Mouse (Mus musculus) midbrain, embryonic 11.5 days (tissue): Measurements from ENCODE around the gene Crygb. TPM values are rescaled to one million over a fixed set of nuclear protein-coding genes. Genes with fewer than 3 reads are reported as not detected.

Experiments
- ATAC-seq: fragments of 200-750 bp; cut with Nextera tagmentation; 2 replicates; pipeline ENCODE4 v1.8.0; 2017; ENCODE audit warnings: moderate TSS enrichment, moderate library complexity; ENCODE audit not compliant: low FRiP score
- DNase-seq: peaks from one replicate; pipeline ENCODE4 v3.0.0; 2015; ENCODE audit warnings: low spot score; ENCODE audit errors: missing footprints
- H3K27ac ChIP-seq: fragments of 300-500 bp; sonication (generic); 2 replicates; pipeline ENCODE4 v1.5.1; 2014; ENCODE audit warnings: low read depth, low read length
- H3K27me3 ChIP-seq: fragments of 300-500 bp; sonication (generic); 2 replicates; pipeline ENCODE4 v1.6.1; 2014; ENCODE audit warnings: mild to moderate bottlenecking, low read length, moderate library complexity, mixed read lengths; ENCODE audit not compliant: control insufficient read depth, insufficient read depth
- H3K36me3 ChIP-seq: fragments of 300-500 bp; sonication (generic); 2 replicates; pipeline ENCODE4 v1.6.1; 2014; ENCODE audit warnings: mild to moderate bottlenecking, low read length, moderate library complexity, mixed read lengths; ENCODE audit not compliant: control insufficient read depth, insufficient read depth
- H3K4me1 ChIP-seq: fragments of 300-500 bp; sonication (generic); 2 replicates; pipeline ENCODE4 v1.6.1; 2014; ENCODE audit warnings: low read length; ENCODE audit not compliant: control insufficient read depth, insufficient read depth
- H3K4me2 ChIP-seq: fragments of 300-500 bp; sonication (generic); 2 replicates; pipeline ENCODE4 v1.6.1; 2014; ENCODE audit warnings: mild to moderate bottlenecking, moderate library complexity
- H3K4me3 ChIP-seq: fragments of 300-500 bp; sonication (generic); 2 replicates; pipeline ENCODE4 v1.5.1; 2014; ENCODE audit warnings: low read depth, low read length
- H3K9ac ChIP-seq: fragments of 300-500 bp; sonication (generic); 2 replicates; pipeline ENCODE4 v1.6.1; 2014; ENCODE audit warnings: low read length
- H3K9me3 ChIP-seq: fragments of 300-500 bp; sonication (generic); 2 replicates; pipeline ENCODE4 v1.6.1; 2016; ENCODE audit warnings: low read length; ENCODE audit not compliant: control insufficient read depth
- WGBS: fragments of 180-500 bp; shearing (Covaris S2); extraction: QIAGEN DNeasy Blood & Tissue Kit; methylation state at CpG from one replicate; pipeline ENCODE4 v1.1.7; 2014; 5-methylcytosine and 5-hydroxymethylcytosine counted together
- polyA plus RNA-seq: library from polyadenylated mRNA; unstranded; fragments of >200 nt; fragmentation: Nextera tagmentation; extraction: Ambion mirVana; gene quantifications from 2 replicates; pipeline ENCODE4 v1.2.1, GENCODE M21; 2014

The Crygb gene
- polyA plus RNA-seq, 1 experiment from 2014 or later, result not detected

- WGBS, result 54% methylated on average over 14 of the region's 14 CpGs
- Histone ChIP-seq H3K9me3 (no peaks in the 10 kb centered on the region), H3K9ac (no peak overlapping the region), H3K36me3 (no peaks in the 10 kb centered on the region), H3K4me1 (no peaks in the 10 kb centered on the region), H3K4me3 (no peak overlapping the region), H3K4me2 (0 out of 2 replicates have a peak overlapping the region, but pooled peaks have one; percentile 9), H3K27ac (no peak overlapping the region), H3K27me3 (no peaks in the 10 kb centered on the region)
- no peak for ATAC-seq
- no peak for DNase-seq
These were observed 30.7 kb upstream of the Crygb start for GRCm38 (mm10) chr1:65112807-65113196.

GRCm38 (mm10) chr1:65112031-65112806, 30.1 kb upstream of the Crygb start:
- 19% methylated on average over 8 of the region's 8 CpGs for WGBS
- H3K4me2 ChIP-seq, result 0 out of 2 replicates have a peak overlapping the region, but pooled peaks have one; percentile 9
- no peak overlapping the region for H3K4me3 ChIP-seq
- H3K27me3 ChIP-seq, result no peaks in the 10 kb centered on the region
- no peaks in the 10 kb centered on the region for H3K4me1 ChIP-seq
- ATAC-seq, result peak; percentile 79
- H3K36me3 ChIP-seq, result no peaks in the 10 kb centered on the region
- no peak overlapping the region for H3K9ac ChIP-seq
- DNase-seq, result peak; percentile 94
- H3K27ac ChIP-seq, result no peak overlapping the region
- no peaks in the 10 kb centered on the region for H3K9me3 ChIP-seq

- H3K27me3 ChIP-seq, result no peaks in the 10 kb centered on the region
- no peaks in the 10 kb centered on the region for H3K9me3 ChIP-seq
- H3K27ac ChIP-seq, result no peak overlapping the region
- WGBS, result 80% methylated on average over 25 of the region's 25 CpGs
- no peaks in the 10 kb centered on the region for H3K36me3 ChIP-seq
- no peaks in the 10 kb centered on the region for H3K4me1 ChIP-seq
- peak; percentile 59 for DNase-seq
- H3K4me3 ChIP-seq, result no peak overlapping the region
- no peak overlapping the region for H3K4me2 ChIP-seq
- no peak overlapping the region for H3K9ac ChIP-seq
- ATAC-seq, result no peak
These were observed 27.8 kb upstream of the Crygb start for GRCm38 (mm10) chr1:65109756-65110435.

- Histone ChIP-seq H3K4me2 (no peak overlapping the region), H3K27ac (no peak overlapping the region), H3K4me1 (no peaks in the 10 kb centered on the region), H3K9me3 (no peaks in the 10 kb centered on the region), H3K27me3 (no peaks in the 10 kb centered on the region), H3K4me3 (no peak overlapping the region), H3K36me3 (no peaks in the 10 kb centered on the region), H3K9ac (no peak overlapping the region)
- ATAC-seq (no peak), DNase-seq (no peak)
- WGBS, result 91% methylated on average over 8 of the region's 8 CpGs
These were observed 27.1 kb upstream of the Crygb start for GRCm38 (mm10) chr1:65109196-65109595.

- Histone ChIP-seq H3K27me3 (no peaks in the 10 kb centered on the region), H3K27ac (no peak overlapping the region), H3K4me3 (no peak overlapping the region), H3K36me3 (no peaks in the 10 kb centered on the region), H3K4me1 (no peaks in the 10 kb centered on the region), H3K9me3 (no peaks in the 10 kb centered on the region), H3K4me2 (no peak overlapping the region), H3K9ac (no peak overlapping the region)
- peak; percentile 59 for DNase-seq
- 92% methylated on average over 10 of the region's 10 CpGs for WGBS
- no peak for ATAC-seq
These were observed 25.7 kb upstream of the Crygb start for GRCm38 (mm10) chr1:65107654-65108279.

GRCm38 (mm10) chr1:65103273-65103672, 21.2 kb upstream of the Crygb start, which contains the start of gene Cryga:
Gene Cryga, minus strand, starts transcription at chr1:65103373.
- 87% methylated on average over 11 of the region's 11 CpGs for WGBS
- no peaks in the 10 kb centered on the region for H3K4me1 ChIP-seq
- no peak for ATAC-seq
- no peaks in the 10 kb centered on the region for H3K36me3 ChIP-seq
- no peak within 1 kb of the TSS for H3K4me3 ChIP-seq
- H3K4me2 ChIP-seq, result no peak within 1 kb of the TSS
- no peak within 1 kb of the TSS for H3K9ac ChIP-seq
- DNase-seq, result peak; percentile 41
- no peaks in the 10 kb centered on the region for H3K27me3 ChIP-seq
- no peak within 1 kb of the TSS for H3K27ac ChIP-seq
- H3K9me3 ChIP-seq, result no peaks in the 10 kb centered on the region

- no peaks in the 10 kb centered on the region for H3K27me3 ChIP-seq
- no peak overlapping the region for H3K4me2 ChIP-seq
- DNase-seq, result peak; percentile 51
- H3K4me3 ChIP-seq, result no peak overlapping the region
- H3K36me3 ChIP-seq, result no peaks in the 10 kb centered on the region
- no peak overlapping the region for H3K9ac ChIP-seq
- H3K9me3 ChIP-seq, result no peaks in the 10 kb centered on the region
- 87% methylated on average over 3 of the region's 3 CpGs for WGBS
- no peak for ATAC-seq
- H3K4me1 ChIP-seq, result no peaks in the 10 kb centered on the region
- H3K27ac ChIP-seq, result no peak overlapping the region
These were observed 14.9 kb upstream of the Crygb start for GRCm38 (mm10) chr1:65096953-65097352.

- DNase-seq (peak; percentile 23), ATAC-seq (no peak)
- no peak overlapping the region for H3K9ac ChIP-seq
- H3K4me3 ChIP-seq, result no peak overlapping the region
- WGBS, result 91% methylated on average over 3 of the region's 3 CpGs
- no peaks in the 10 kb centered on the region for H3K36me3 ChIP-seq
- H3K27ac ChIP-seq, result no peak overlapping the region
- no peaks in the 10 kb centered on the region for H3K27me3 ChIP-seq
- no peaks in the 10 kb centered on the region for H3K9me3 ChIP-seq
- H3K4me1 ChIP-seq, result no peaks in the 10 kb centered on the region
- H3K4me2 ChIP-seq, result no peak overlapping the region
These were observed 9.5 kb upstream of the Crygb start for GRCm38 (mm10) chr1:65091566-65091965.

GRCm38 (mm10) chr1:65090370-65090769, 8.3 kb upstream of the Crygb start:
- Histone ChIP-seq H3K4me2 (no peak overlapping the region), H3K4me3 (no peak overlapping the region), H3K9me3 (no peaks in the 10 kb centered on the region), H3K36me3 (no peaks in the 10 kb centered on the region), H3K4me1 (no peaks in the 10 kb centered on the region), H3K9ac (no peak overlapping the region), H3K27me3 (no peaks in the 10 kb centered on the region), H3K27ac (no peak overlapping the region)
- DNase-seq (peak; percentile 14), ATAC-seq (no peak)
- 84% methylated on average over 2 of the region's 2 CpGs for WGBS
